Mouse (Mus musculus): ENCODE measurements around the gene Sf3b3. TPM values are rescaled to one million over a fixed set of nuclear protein-coding genes. Genes with fewer than 3 reads are reported as not detected.
"Not testable (repeated sequence)": the region's sequence is repeated elsewhere in the genome, so short reads cannot be mapped to it uniquely, and the experiment has no call there.

Gene Sf3b3
- 10 to 100 TPM; 82.3 to 83.9 TPM for total RNA-seq (2021)

DNA sequence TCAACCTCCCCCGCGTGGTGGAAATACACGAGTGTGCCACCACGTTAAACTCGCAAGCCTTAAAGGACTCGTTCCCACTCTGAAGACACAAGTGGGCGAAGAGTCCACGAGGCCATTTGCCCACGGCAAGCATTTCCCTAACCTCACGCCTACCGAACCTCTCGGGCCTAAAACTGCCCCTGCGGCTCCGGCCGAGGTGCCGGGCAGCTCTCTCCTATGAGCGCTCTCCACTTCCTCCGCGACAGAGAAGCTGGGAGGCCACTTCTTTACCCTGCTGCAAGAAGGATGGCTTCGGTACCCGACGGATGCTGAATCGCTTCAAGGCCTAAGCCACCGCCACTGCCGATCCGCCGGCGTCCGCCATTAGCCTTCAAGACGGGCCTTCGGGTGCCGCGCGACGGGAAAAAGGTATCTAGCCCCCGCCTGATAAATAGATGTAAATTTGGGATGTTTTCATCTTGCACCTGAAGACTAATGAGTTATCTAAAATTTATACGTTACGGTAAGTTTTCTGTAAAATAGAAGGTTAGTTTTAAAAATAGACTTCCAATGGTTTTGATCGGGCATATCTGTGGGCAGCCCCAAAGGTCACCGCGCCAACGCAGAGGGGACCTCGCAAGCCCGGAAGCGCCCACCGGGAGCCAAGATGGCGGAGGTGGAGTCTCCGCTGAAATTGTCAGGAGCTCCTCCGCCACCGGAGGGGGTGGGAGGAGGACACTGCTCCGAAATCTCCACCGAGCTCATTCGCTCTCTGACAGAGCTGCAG lies at the start of gene Sf3b3, which contains the start of gene Cog4:
Gene Sf3b3 (minus strand): TSS at position 383 of the 766 bp plus-strand sequence.
Gene Cog4 (plus strand): TSS at position 196 of the 766 bp plus-strand sequence.
- peak; percentile 87 for DNase-seq
- intact Hi-C loops (cut with DNase I) = no loop called here

DNA sequence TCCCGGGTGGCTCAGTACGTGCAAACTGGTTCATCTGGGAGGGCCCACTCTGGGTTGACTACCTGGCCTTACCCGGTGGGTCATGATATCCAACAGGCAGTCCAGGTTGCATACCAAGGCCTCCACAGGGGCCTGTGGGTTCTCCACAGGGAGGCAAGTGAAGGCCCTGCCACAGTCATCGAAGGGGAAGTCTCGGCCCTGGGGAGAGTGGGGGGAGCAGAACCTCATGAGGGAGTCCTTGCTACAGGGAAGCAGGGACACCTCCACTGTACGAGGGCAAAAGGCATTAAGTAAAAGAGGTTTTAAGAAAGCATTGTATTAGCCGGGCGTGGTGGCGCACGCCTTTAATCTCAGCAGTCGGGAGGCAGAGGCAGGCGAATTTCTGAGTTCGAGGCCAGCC lies 49.2 kb upstream of the Sf3b3 start:
- intact Hi-C loops (cut with DNase I) = no loop called here

DNA sequence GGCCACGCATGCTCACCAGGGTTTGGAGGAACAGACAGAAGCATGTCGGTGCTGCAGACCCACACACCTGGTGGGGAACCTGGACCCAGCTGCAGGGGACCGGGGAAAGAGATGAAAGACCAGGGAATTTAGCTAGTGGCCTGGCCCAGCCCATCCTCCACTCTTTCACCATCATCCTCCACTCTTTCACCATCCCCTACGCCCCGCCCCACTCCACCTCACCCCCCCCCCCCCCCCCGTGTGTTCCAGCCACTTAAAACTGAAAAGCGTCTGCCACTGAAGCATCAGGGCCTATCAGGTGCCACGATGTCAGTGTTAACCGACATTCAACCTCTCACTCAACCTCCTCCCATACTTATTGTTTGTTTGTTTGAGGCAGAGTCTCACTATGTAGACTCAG lies 48.7 kb upstream of the Sf3b3 start:
- intact Hi-C loops (cut with DNase I) = no loop called here
- no peak for DNase-seq

More for the DNA sequence above, 49.2 kb upstream of the Sf3b3 start:
- DNase-seq = no peak

DNA sequence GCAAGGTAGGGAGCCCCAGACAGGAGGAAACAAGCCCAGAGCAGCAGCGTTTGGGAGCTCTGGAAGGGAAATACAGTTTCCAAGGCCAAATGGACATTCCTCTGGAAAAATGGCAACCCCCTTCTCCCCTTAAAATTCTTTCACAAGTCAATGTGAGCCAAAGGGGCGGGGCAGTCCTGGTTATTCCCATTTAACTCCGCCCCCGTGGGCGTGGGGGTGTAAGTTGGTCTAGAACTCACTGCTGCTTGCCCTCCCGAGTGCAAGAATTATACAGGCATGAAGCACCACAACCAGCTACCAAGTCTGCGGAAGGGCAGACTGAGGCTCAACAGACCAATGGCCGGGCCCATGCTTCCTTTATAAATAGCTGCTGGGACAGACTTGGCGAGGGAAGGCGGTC lies 48.3 kb upstream of the Sf3b3 start:
- intact Hi-C loops (cut with DNase I) = no loop called here
- DNase-seq = no peak

DNA sequence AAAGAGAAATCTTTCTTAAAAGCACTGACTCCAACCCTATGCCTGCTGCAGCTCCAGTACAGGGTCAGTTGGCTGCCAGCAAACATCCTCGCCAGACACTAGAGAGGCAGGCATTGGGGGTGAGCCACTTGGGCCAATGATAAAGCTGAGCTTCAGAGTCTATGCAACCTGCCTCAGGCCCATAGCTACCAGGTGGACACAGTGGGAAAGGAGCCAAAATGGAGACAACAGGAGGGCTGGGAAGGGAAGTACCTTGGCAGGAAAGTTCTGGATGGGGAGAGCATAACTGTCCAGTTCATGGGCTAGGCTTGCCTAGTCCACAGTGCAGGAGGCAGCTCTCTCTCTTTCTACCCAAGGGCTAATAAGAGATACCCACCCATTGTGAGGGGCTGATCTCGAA lies 46.3 kb upstream of the Sf3b3 start:
- no peak for DNase-seq
- intact Hi-C loops (cut with DNase I) = no loop called here

DNA sequence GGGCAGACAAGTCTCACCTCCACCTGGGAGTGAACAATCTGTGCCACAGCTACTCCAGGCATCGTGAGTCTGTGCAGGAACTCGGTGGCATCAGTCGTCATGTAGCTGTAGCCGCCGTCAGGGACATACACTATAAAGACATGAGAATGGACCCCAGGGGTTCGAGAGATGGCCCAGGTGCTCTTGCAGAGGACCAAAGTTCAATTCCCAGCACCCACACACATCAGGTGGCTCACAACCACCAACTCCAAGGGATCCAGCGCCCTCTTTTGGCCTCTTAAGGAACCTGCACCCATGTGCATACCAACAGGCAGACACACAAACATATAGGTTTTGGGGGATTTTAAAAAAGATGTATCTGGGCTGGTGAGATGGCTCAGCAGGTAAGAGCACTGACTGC lies 45.5 kb upstream of the Sf3b3 start:
- intact Hi-C loops (cut with DNase I) = no loop called here
- no peak for DNase-seq

DNA sequence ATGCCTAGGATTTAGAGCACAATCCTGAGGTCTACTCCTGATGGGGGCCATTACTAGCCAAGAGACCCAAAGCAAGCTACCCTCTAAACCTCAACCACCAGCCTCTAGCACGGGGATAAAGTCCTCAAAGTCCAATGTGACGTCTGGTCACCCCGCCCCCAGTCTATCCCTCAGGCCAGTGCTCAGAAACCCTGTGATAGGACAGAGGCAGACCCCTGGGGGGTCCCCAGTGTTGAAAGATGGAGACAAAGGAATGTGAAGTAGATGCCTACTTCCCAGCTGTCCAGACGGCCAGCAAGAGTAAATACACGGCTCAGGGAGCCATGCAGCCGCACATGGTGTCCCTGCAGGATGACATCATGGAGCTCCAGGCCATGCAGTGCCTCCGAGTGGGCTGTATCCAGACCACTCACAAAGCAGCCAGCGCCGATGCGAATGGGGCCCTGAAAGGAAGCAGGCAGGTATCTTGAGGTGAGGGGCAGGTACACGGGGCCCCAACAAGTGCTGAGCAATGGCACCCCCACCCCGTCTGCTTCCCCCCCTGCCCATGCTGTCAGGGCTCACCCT lies 43.4 kb upstream of the Sf3b3 start:
- no peak for DNase-seq
- intact Hi-C loops (cut with DNase I) = no loop called here

DNA sequence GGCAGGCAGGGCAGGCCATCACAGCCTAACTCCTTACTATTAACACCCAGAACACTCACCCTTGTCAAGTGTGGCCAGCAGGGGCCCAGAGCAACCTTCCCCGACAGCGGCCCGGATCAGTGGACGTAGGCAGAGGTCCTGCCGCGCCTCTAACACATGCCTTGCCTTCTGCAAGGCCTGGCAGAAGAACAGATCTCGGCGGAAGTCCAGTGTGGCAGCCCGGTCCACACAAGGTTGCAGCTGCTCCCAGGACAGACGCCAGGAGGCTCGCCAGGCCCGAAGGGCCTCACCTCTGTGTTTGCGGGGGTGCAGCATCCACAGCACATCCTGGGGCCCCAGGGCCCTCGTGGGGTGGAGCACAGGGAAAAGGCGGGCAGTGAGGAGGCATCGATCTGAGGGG lies 42.3 kb upstream of the Sf3b3 start:
- peak; percentile 89 for DNase-seq
- intact Hi-C loops (cut with DNase I) = no loop called here

DNA sequence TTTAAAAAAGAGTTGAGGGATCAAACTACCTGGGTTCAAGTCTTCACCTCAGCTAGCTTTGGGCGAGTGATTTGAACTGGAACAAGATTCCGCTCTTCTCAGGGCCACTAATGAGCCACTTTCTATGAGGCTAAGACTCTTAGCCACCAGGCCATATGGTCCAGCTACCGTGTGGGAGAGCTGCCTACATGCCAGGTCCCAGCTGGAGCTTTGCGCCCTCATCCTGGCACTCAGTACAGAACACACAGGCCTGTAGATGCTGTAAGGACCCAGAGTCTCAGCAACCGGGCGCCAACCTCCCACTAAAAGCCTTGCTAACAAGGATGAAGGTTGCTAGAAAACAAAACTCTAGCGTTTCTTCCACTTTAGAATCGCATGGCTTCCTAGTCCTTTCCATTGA lies 41.9 kb upstream of the Sf3b3 start:
- peak; percentile 69 for DNase-seq
- intact Hi-C loops (cut with DNase I) = no loop called here

DNA sequence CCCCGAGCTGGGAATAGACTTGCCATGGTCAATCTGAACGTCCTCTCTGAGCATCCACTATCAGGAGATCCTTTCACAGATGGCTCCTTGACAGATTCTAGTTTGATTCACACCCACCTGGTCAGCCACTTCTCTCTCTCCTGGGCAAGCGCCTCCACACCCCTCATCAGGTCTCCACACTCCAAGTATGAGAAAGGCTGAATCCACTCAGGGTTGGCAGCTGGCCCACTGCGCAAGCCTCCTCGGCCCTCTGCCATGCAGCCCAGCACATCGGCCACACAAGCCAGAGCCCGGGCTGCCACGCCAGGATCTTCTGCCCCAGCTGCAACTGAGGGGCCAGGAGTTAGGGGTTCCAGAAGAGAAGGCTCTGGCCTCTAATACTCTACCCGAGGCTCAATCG lies 41.0 kb upstream of the Sf3b3 start:
- intact Hi-C loops (cut with DNase I) = no loop called here
- peak; percentile 78 for DNase-seq

DNA sequence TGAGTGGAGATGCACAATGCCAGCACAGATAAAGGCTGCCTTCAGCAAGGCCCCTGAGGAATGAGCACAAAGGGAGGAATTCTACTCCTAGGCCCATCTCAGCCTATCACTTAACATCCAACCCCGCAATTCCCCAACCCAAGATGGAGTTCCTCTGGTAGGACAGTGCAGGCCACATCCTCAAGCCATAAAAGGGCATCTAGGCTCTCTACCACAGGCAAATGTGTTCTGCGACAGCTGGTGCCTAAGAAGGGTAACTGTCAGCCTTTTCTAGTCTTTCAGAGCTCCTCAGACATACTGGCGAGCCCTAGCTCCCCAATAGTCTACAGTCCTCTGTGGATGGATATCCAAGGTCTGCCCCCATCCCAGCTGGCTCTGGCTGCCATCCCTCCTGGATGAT lies 40.0 kb upstream of the Sf3b3 start:
- intact Hi-C loops (cut with DNase I) = no loop called here
- no peak for DNase-seq

DNA sequence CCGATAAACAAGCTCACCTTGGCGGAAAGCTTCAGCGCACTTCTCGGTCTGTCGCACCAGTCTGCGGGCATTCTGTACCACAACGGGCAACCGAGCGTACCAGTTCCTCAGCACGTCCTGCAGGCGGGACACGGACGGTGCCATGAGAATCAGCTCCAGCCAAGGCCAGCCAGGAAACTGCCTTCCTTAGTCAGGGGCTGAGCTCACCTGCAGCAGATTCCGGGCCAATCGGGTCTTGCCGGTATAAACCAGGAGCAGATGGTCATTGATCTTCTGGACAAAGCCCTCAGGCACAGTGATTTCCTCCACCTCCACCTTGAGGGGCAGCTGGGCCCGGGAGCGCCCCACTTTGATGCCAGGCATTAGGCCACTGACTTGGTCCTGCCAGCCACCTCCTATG lies 37.2 kb upstream of the Sf3b3 start:
- intact Hi-C loops (cut with DNase I) = no loop called here
- DNase-seq = no peak

DNA sequence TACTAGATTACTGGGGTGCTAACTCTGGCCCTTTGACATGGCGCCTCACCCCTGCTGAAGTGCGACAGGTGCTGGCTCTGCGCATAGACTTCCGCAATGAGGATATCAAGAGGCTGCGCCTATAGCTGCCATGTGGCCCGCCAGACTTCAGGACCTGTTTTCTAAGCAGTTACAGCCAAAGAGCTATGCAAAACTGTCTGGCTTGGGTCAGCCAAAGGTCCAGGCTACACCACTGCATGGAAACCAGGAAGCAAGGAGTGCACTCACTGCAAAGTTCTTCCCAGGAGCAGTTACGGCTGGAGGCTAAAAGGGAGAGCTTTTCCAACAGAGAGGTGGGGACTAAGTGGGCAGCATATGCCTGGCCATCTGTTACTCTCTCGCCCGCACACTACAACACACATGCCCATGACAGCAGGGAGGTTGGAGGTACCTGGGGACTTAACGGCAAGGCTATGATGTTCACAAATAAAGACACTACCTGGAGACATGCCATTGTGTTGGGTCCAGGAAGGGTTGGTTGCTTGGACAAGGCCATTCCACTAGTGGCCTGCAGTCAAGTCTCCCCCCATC lies 35.2 kb upstream of the Sf3b3 start:
- intact Hi-C loops (cut with DNase I) = no loop called here
- DNase-seq = no peak

DNA sequence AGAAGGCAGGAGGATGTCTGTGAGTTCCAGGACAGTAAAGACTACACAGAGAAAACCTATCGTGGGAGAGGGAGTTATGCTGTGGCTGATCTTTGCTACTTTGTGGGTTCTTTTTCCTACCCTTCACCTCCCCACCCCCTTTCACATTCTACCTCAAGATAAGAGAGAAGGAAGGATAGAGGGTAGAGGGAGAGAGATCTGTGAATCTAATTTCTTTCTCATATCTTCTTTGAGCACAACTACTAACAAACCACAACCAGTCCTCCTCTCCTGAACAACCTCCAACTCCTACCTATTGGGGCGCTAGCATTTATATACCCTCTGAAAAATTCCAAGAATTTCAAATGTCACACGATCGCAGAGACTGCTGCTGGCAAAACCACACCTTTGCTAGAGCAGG lies 31.3 kb upstream of the Sf3b3 start:
- no peak for DNase-seq
- intact Hi-C loops (cut with DNase I) = no loop called here

DNA sequence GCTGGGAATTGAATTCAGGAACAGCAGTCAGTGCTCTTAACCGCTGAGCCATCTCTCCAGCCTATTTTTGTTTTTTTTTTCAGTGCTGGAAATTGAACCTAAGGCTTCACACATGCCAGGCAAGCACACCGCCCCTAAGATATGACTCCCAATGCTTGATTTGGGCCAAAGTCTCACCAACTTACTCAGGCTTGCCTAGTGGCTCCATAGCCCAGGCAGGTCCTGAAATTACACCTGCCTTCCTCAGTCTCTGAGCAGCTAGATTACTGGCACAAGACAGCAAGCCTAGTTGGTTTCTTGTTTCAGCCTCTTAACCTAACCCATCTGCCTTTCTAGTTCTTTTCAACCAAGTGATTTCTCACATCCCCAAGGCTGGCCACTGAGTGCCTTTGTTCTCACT lies 23.9 kb upstream of the Sf3b3 start:
- DNase-seq = no peak

DNA sequence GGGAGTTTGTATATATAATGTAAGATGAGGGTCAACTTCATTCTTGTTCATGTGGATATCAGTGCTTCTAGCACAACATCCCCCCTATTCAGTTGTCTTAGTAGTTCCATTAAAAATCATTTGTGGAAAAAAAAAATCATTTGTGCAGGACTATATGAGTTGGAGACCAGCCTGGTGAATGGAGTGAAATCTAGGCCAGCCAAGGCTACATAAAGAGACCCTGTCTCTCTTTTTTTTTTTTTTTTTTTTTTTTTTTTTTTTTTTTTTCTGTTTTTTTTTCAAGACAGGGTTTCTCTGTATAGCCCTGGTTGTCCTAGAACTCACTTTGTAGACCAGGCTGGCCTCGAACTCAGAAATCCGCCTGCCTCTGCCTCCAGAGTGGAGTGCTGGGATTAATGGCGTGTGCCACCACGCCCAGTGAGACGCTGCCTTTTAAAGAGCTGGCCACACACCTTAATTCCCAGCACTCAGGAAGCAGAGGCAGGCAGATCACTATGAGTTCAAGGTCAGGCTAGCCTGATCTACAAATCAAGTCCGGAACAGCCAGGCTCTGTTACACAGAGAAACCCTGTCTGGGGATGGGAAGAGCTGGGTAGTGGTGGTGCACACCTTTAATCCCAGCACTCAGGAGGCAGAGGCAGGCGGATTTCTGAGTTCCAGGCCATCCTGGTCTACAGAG lies 14.9 kb upstream of the Sf3b3 start:
- DNase-seq = not testable (repeated sequence)
- intact Hi-C loops (cut with DNase I) = loop anchor here (5.0 kb wide), 1 partner anchor 44 kb away; no protein-coding TSS in a partner anchor

More for the DNA sequence above, 23.9 kb upstream of the Sf3b3 start:
- intact Hi-C loops (cut with DNase I) = no loop called here

DNA sequence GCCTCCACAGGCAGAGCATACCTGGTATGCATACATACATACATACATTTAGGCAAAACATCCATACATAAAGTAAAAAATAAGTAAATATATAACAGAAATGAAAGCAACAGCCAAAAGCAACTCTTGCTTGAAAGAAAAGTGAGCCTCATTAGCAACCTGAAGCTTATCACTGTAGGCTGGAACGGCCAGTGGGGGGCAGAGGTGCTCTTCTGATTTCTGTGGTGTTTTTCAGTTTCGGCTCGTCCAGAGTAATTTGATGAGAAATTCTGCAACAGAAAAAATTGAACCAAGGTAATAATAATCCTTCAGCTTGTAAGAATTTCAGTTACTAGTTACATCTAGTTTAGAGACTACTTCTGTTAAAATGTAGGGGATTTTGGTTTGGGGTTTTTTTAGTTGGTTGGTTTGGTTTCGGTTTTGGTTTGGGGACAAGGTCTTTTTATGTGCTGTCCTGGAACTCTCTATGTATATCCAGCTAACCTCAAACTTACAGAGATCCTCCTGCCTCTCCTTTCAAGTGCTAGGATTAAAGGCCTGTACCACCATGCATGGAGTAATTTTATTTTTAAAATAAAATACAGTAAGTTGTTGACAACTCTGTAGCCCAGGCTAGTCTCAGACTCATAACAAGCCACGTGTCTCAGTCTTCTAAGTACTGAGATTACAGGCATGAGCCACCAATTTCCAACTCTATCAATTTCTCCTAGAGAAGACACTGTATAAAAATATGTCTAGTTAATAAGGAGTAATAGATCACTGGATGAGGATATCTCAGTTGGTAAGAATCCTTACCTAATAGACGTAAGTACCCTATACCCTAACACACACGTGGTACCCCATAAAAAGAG lies 13.3 kb upstream of the Sf3b3 start:
- intact Hi-C loops (cut with DNase I) = loop anchor here (5.0 to 10.0 kb wide), 2 partner anchors 43 to 125 kb away; no protein-coding TSS in a partner anchor
- DNase-seq = peak; percentile 8

DNA sequence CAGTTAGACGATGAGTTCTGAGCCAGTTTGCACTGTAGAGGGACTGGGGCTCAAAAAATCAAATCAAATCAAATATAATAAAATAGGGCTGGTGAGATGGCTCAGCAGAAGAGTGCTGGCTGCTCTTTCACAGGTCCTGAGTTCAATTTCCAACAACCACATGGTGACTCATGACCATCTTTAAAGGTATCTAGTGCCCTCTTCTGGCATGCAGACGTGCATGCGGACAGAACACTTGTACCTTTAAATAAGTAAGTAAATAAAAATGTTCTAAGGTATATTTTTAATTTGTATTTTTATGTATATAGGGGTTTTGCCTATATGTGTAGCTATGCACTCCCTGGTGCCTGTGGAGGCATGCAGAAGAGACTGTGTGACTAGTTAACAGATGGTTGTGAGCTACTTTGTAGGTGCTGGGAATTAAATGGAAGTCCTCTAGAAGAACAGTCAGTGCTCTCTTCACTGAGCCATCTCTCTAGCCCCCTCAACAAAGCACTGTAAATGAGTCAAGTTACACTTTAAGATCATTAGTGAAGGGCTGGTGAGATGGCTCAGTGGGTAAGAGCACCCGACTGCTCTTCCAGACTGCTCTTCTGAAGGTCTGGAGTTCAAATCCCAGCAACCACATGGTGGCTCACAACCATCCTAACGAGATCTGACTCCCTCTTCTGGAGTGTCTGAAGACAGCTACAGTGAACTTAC lies 10.3 kb upstream of the Sf3b3 start:
- DNase-seq = no peak
- intact Hi-C loops (cut with DNase I) = loop anchor here (10.0 kb wide), 1 partner anchor 128 kb away; no protein-coding TSS in a partner anchor

DNA sequence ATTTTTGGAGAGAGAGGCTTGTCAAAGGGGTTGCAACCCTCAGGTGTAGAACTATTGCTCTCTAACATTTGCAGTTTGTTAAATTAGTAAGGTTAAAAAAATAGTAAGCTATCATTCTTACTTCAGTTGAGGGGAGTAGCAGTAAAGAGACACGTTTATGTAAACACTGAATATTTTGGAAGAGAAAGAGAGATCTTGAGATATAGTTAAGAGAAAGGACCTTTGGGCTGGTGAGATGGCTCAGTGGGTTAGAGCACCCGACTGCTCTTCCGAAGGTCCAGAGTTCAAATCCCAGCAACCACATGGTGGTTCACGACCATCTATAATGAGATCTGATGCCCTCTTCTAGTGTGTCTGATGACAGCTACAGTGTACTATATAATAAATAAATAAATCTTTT lies 9.5 kb upstream of the Sf3b3 start:
- not testable (repeated sequence) for DNase-seq
- intact Hi-C loops (cut with DNase I) = loop anchor here (10.0 kb wide), 1 partner anchor 129 kb away; no protein-coding TSS in a partner anchor

DNA sequence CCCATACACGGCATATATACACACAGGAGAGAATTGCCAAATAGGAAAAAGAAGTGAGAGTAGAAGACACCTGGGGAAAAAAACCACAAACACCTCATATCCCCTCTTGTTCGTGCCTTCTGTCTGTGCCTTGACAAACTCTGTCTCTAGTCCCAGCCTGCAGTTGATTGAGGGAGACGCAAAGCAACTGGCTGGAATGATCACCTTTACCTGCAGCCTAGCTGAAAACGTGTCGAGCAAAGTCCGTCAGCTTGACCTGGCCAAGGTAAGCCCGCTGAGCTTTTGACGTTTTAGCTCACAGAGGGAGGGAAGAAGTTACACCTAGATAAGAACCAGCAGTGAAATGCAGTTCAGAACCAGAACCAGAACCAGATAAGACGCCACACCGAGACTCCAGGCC lies 4.6 kb upstream of the Sf3b3 start:
- intact Hi-C loops (cut with DNase I) = loop anchor here (10.0 kb wide), 1 partner anchor 134 kb away; no protein-coding TSS in a partner anchor
- DNase-seq = no peak
